Mouse (Mus musculus): ENCODE measurements around the gene Olfr56. TPM values are rescaled to one million over a fixed set of nuclear protein-coding genes. Genes with fewer than 3 reads are reported as not detected.

Gene Olfr56
- polyA plus RNA-seq (2017; shearing (Covaris generic)) = 1 to 10 TPM; 1.3 to 1.4 TPM

DNA sequence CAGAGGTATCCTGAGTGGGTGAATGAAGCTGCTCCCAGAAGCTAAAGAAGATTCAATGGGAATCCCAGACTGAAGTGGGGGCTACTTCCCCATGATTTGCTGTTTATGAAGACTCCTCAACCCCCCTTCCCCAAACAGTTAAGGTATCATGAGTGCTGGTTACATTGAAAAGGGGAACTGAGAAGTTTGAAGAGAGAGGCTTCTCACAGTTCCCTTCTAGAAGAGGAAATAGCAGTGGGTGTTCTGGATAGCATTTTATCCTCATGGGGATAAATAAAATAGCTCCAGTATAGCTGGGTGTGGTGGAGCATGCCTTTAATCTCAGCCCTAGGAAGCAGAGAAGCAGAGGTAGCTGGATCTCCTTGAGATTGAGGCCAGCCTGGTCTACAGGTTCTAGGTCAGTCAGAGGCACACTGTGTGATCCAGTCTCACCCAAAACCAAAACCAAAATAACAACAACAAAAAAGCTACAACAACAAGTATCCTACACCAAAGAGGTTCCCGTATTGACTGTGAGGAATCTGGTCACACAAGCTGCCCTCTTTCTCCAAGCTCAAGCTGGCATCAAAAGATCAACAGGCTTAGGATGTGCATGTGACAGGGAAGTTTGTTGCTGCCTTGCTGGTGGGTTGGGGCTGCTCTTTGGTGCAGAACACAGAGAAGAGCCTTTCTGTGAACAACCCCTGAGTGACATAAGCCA lies at the start of gene Olfr56:
Olfr56 (plus strand) TSS at position 650 of the 700 bp plus-strand sequence.

DNA sequence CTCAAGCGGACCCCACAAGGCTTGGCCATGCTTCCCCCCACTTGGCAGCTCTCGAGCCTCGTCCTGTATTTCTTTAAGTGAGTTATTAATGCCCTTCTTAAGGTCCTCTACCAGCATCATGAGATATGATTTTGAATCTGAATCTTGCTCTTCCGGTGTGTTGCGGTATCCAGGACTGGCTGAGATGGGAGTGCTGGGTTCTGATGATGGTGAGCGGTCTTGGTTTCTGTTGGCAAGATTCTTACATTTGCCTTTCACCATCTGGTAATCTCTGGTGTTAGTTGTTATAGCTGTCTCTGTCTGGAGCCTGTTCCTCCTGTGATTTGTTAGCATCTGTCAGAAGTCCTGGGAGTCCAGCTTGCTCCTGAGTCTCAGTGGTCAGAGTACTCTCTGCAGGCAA lies 32.6 kb upstream of the Olfr56 start, which contains the start of gene Psme2b:
Psme2b (minus strand) TSS at position 101 of the 400 bp plus-strand sequence.

DNA sequence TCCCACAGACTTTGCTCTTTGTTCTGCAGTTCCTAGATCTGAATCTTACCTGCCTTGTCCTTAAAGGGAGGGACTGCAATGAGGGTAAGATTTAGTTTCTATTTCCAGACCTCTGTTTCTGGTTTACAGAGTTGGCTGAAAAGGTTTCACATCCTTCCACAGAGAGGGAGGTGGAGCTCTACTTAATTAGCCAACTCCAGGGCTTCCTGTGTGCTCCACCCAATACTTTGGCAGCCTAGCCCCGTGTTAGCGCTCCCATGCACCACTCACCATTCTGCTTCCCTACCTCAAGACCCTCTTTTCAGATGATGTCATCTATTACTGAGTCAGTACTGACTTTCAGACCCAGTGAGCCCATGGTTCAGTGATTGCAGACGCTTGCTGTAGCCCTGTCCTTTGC lies 562 bp downstream of the Olfr56 start, which contains the start of gene 9930111J21Rik1:
9930111J21Rik1 (minus strand) TSS at position 148 of the 400 bp plus-strand sequence.

DNA sequence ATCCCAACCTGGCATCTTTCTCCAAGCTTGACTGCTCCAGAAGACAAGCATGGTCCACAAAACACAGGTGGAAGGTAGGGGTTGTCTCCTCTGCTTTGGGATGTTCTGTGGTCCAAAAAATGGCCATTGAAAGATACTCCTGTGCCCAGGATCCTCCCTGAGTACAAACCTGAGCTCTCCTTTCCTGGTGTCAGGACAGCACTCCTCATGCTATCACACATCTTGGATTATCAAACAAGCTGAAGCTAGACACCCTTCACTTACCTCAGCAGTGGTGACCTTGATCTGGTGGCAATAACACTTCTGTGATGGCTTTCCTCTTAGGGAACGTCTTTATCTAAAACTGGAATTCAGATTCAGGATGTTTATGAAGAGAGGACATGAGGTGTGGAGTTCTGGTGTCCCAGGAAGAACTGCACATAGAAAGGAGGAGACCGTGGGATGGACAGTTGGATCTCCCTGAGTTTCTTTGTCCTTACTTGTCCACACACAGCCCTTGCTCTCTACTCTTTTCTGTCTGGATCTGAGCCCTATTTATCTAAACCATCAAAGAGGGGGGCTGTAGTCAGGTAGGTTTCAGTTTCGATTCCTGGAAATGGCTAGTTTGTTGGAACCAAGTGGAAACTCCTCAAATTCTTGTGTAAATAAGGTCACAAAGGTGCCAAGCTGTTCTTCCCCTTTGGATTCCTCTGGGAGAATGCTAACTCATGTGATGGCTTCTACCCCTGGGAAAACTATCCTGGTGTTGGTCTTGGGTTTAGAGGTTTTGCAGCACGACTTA lies 13.2 kb downstream of the Olfr56 start, which contains the start of gene Gm12185:
Gm12185 (minus strand) TSS at position 487 of the 781 bp plus-strand sequence.

DNA sequence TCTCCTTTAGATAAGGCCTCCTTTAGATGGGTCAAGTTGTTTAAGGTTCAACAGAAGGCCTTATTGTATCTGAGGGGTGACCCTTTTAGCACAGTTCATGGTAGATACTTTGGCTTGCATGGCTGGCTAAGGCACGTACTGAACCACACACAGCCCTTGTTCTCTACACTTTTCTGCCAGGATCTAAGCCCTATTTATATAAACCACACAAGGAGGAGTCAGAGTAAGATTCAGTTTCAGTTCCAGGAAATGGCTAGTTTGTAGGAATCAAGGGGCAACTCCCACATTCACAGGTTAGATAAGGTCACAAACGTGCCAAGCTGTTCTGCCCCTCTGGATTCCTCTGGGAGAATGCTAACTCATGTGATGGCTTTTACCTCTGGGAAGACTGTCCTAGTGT lies 15.3 kb downstream of the Olfr56 start, which contains the start of gene Tgtp1:
Tgtp1 (minus strand) TSS at position 155 of the 400 bp plus-strand sequence.

DNA sequence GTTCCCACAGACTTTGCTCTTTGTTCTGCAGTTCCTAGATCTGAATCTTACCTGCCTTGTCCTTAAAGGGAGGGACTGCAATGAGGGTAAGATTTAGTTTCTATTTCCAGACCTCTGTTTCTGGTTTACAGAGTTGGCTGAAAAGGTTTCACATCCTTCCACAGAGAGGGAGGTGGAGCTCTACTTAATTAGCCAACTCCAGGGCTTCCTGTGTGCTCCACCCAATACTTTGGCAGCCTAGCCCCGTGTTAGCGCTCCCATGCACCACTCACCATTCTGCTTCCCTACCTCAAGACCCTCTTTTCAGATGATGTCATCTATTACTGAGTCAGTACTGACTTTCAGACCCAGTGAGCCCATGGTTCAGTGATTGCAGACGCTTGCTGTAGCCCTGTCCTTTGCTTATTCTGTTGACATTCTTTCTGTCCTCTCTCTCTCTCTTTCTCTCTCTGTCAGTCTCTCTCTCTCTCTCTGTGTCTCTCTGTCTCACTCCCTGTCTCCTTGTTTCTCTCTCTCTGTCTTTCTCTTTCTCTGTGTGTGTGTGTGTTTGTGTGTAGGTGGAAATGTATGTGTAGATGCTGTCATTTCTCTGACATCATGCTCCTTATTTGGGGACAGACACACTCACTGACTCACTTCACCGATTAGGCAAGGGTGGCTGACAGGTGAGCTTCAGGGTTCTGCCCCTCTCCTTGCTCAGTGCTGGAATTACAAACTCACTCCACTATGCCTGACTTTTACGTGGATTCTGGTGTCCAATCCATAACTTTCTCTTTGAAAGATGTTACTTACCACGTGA lies 72.6 kb downstream of the Olfr56 start, which contains the start of gene 9930111J21Rik2:
9930111J21Rik2 (minus strand) TSS at position 150 of the 799 bp plus-strand sequence.

DNA sequence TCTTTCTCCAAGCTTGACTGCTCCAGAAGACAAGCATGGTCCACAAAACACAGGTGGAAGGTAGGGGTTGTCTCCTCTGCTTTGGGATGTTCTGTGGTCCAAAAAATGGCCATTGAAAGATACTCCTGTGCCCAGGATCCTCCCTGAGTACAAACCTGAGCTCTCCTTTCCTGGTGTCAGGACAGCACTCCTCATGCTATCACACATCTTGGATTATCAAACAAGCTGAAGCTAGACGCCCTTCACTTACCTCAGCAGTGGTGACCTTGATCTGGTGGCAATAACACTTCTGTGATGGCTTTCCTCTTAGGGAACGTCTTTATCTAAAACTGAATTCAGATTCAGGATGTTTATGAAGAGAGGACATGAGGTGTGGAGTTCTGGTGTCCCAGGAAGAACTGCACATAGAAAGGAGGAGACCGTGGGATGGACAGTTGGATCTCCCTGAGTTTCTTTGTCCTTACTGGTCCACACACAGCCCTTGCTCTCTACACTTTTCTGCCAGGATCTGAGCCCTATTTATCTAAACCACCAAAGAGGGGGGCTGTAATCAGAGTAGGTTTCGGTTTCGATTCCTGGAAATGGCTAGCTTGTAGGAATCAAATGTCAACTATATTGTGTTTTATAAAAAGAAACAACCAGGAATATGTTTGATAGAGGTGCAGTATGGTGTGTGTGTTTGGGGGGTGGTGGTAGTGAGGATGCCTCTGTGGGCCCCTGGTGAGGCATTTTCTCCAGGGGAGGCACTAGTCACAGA lies 85.2 kb downstream of the Olfr56 start, which contains the start of gene Tgtp2:
Tgtp2 (minus strand) TSS at position 494 of the 757 bp plus-strand sequence.

DNA sequence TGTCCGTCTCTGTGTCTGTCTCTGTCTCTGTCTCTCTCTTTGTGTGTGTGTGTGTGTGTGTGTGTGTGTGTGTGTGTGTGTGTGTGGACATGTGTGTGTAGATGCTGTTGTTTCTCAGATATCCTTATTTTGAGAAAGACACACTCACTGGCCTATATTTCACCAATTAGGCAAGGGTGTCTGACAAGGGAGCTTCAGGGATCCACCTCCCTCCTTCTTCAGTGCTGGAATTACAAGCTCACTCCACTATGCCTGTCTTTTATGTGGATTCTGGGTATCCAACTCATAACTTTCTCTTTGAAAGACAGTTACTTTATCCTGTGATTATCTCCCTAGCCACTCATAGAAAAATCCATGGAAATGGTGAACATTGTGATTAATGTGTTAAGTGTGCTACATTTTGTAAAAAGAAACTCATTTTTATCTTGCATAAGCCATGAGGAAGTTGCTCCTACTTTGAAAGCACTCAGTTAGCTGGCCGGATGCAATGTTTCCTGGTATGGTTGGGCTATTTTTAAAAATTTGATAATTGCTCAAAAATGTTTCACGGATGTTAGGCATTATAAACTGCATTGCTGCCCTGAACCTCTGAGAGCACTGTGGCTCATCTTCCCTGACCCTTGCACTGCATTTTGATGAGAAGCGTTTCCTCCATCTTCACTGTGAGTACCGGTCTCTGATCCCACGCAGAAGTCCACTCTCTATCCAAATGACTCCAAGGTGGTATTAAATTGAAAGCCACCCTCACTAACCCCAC lies 97.5 kb downstream of the Olfr56 start, which contains the start of gene Ifi47:
Ifi47 (plus strand) TSS at position 587 of the 757 bp plus-strand sequence.

DNA sequence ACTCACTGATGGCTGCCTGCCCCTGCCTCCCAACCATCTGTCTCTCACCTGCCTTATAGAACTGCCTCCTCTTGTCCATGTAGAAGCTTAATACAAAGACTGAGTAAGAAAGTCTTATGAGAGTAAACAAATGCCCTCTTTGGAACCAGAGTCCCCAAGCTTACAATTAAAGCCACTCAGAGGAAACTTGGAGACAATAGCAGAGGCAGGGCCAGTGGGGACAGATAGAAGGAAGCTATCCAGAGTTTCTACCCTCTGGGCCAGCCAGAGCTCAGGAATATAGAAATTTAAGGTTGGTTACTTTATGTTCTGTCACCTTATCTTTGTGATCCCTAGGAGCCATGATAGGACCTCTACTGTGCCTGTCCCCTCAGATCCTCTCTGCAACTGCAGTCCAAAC lies 136.1 kb downstream of the Olfr56 start, which contains the start of gene Olfr1396:
Olfr1396 (minus strand) TSS at position 101 of the 400 bp plus-strand sequence.

DNA sequence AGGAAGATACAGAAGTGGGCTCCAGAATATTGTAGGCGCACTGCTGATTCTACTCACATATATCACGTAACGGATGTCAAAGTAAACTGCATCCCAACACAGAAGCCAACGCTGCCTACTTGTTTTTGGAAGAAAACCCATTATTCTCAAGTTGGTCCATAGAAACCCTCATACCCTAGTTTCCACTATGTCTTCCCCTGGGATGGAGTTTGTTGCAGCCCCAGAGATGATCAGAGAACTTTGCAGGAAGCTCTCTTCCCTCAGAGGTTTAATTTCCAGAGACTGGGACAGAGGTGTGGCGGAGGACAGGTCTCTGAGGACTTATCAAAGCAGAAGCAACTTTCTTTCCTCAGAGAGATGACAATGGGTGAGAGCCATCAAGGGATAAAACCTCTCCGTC lies 163.3 kb downstream of the Olfr56 start, which contains the start of gene Olfr1395:
Olfr1395 (plus strand) TSS at position 301 of the 400 bp plus-strand sequence.

DNA sequence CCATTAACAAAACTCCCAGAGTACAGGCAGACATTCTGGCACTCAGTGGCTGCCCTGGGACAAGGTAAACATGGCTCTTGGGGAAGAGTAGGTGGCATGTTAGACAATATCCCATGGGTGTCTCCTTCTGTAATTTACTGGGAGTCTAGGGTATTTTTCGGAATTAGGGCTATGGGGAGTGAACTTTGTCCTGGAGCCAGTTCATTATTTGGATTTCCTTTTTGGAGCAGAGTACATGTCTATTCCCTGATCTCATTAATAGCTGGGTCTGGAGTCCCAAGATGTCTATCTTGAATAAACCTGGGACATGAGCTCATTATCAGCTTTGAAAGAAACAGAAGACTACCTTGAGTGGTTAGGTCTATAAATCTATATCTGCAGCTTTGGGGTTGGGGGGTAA lies 175.4 kb downstream of the Olfr56 start, which contains the start of gene Olfr1394:
Olfr1394 (plus strand) TSS at position 301 of the 400 bp plus-strand sequence.

Other genes starting within 250 kb of the Olfr56 start
- gene Rack1, start 178.6 kb upstream of the Olfr56 start, polyA plus RNA-seq (2017; shearing (Covaris generic)) = 100 to 1,000 TPM; 607 to 930 TPM
- gene Trim41, start 161.5 kb upstream of the Olfr56 start, polyA plus RNA-seq (2017; shearing (Covaris generic)) = 1 to 10 TPM; 1.6 to 1.9 TPM
- gene Trim7, start 152.7 kb upstream of the Olfr56 start, polyA plus RNA-seq (2017; shearing (Covaris generic)) = under 1 TPM; 0.70 to 0.99 TPM
- 1 to 10 TPM; 4.9 to 5.0 TPM for gene Gm12184, start 152.2 kb upstream of the Olfr56 start, polyA plus RNA-seq (2017; shearing (Covaris generic))
- 100 to 1,000 TPM; 184 to 211 TPM for gene Irgm1, start 107.2 kb upstream of the Olfr56 start, polyA plus RNA-seq (2017; shearing (Covaris generic))
- 1 to 10 TPM; 1.3 to 1.4 TPM for gene Gm5431, start 76.7 kb upstream of the Olfr56 start, polyA plus RNA-seq (2017; shearing (Covaris generic))
- gene Psme2b, start 32.7 kb upstream of the Olfr56 start, polyA plus RNA-seq (2017; shearing (Covaris generic)) = 100 to 1,000 TPM; 135 to 194 TPM
- 100 to 1,000 TPM; 111 to 163 TPM for gene 9930111J21Rik1, start 509 bp downstream of the Olfr56 start, polyA plus RNA-seq (2017; shearing (Covaris generic))
- gene Gm12185, start 13.3 kb downstream of the Olfr56 start, polyA plus RNA-seq (2017; shearing (Covaris generic)) = 1 to 10 TPM; 4.8 to 6.1 TPM
- gene Tgtp1, start 15.3 kb downstream of the Olfr56 start, polyA plus RNA-seq (2017; shearing (Covaris generic)) = 100 to 1,000 TPM; 236 to 376 TPM
- gene 9930111J21Rik2, start 72.4 kb downstream of the Olfr56 start, polyA plus RNA-seq (2017; shearing (Covaris generic)) = 10 to 100 TPM; 60.5 to 94.4 TPM
- 100 to 1,000 TPM; 342 to 358 TPM for gene Tgtp2, start 85.3 kb downstream of the Olfr56 start, polyA plus RNA-seq (2017; shearing (Covaris generic))
- 100 to 1,000 TPM; 570 to 631 TPM for gene Ifi47, start 97.7 kb downstream of the Olfr56 start, polyA plus RNA-seq (2017; shearing (Covaris generic))
- gene Olfr1396, start 136.0 kb downstream of the Olfr56 start, polyA plus RNA-seq (2017; shearing (Covaris generic)) = under 1 TPM in 1 of 2 experiments, not detected in 1; 0.06 TPM
- gene Olfr1395, start 163.4 kb downstream of the Olfr56 start, polyA plus RNA-seq (2017; shearing (Covaris generic)) = not detected
- not detected for gene Olfr1394, start 175.5 kb downstream of the Olfr56 start, polyA plus RNA-seq (2017; shearing (Covaris generic))
- gene Btnl9, start 208.3 kb downstream of the Olfr56 start, polyA plus RNA-seq (2017; shearing (Covaris generic)) = not detected
- 10 to 100 TPM; 49.5 to 55.2 TPM for gene Zfp62, start 224.4 kb downstream of the Olfr56 start, polyA plus RNA-seq (2017; shearing (Covaris generic))